ENCODE assay signal across 13 mouse cellular contexts in the genomic region with DNA sequence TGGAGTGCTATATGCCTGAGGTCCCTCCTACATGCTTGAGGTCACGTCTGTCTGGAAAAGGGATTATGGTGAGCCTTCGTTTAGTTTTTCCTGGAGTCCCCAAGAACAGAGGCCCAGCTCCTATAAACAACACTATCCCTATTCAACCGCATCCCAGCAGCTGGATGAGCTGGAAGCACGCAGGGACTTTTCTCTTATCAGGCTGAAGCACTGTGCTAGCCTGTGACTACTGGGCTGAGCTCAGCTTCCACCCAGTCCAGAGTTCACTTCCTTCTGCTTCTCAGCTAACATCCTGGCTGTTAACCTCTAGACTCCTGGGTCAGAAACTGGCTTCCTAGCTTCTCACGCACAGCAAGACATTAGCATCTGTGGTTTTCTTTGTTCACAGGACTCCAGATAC. TPM values are rescaled to one million over a fixed set of nuclear protein-coding genes. Genes with fewer than 3 reads are reported as not detected.
A peak's percentile ranks its signal among the peaks of the same experiment; 100 is the strongest.
DNase-seq lines count a peak whose midpoint lies in the region; ATAC-seq lines count a peak whose summit lies in the region.
"Had no signal": no experiment of that assay in that cellular context is flagged by ENCODE, and none has a peak within 500 bp of the region (broad histone marks: within the 10 kb centered on the region; RNA-seq: fewer than 3 reads in every experiment).

No protein-coding gene starts in this region.

- H3K27me3 ChIP-seq in hindbrain, embryonic 10.5 days (ENCODE audit: insufficient read depth, poor library complexity, severe bottlenecking), result peaks cover 7% of the 10 kb centered on the region
- peaks cover 10% of the 10 kb centered on the region for H3K27me3 ChIP-seq in hindbrain, embryonic 13.5 days
- no peaks in the 10 kb centered on the region for H3K27me3 ChIP-seq in intestine, embryonic 14.5 days (replicated peaks; ENCODE audit: control insufficient read depth, insufficient read depth, low read length)
- H3K27me3 ChIP-seq in limb, embryonic 10.5 days (ENCODE audit: low read depth, poor library complexity, severe bottlenecking), result peaks cover 7% of the 10 kb centered on the region
- H3K27me3 ChIP-seq in stomach, embryonic 16.5 days (ENCODE audit: control insufficient read depth, insufficient read depth, low read length), result no peaks in the 10 kb centered on the region

- H3K9ac ChIP-seq in hindbrain, embryonic 13.5 days, result no peak overlapping the region
- no peak overlapping the region for H3K9ac ChIP-seq in intestine, embryonic 14.5 days (ENCODE audit: low read length)
- no peak overlapping the region; the same call in 1 of the 2 replicates for H3K9ac ChIP-seq in stomach, embryonic 16.5 days (ENCODE audit: low read length)

- H3K4me1 ChIP-seq in hindbrain, embryonic 10.5 days (replicated peaks), result peaks cover 40% of the 10 kb centered on the region
- no peaks in the 10 kb centered on the region for H3K4me1 ChIP-seq in hindbrain, embryonic 13.5 days (replicated peaks)
- peaks cover 18% of the 10 kb centered on the region for H3K4me1 ChIP-seq in intestine, embryonic 14.5 days (replicated peaks; ENCODE audit: control insufficient read depth, insufficient read depth, low read length)
- peaks cover 28% of the 10 kb centered on the region for H3K4me1 ChIP-seq in limb, embryonic 10.5 days
- H3K4me1 ChIP-seq in stomach, embryonic 16.5 days (ENCODE audit: control insufficient read depth, insufficient read depth, low read length), result peaks cover 19% of the 10 kb centered on the region

- H3K4me3 ChIP-seq in hindbrain, embryonic 10.5 days, result no peak overlapping the region
- H3K4me3 ChIP-seq in hindbrain, embryonic 13.5 days, result no peak overlapping the region
- H3K4me3 ChIP-seq in intestine, embryonic 14.5 days (ENCODE audit: low read depth, low read length), result no peak overlapping the region
- H3K4me3 ChIP-seq in limb, embryonic 10.5 days, result no peak overlapping the region
- no peak overlapping the region for H3K4me3 ChIP-seq in stomach, embryonic 16.5 days (replicated peaks; ENCODE audit: low read length)

- H3K4me2 ChIP-seq in hindbrain, embryonic 13.5 days, result no peak overlapping the region
- no peak overlapping the region for H3K4me2 ChIP-seq in intestine, embryonic 14.5 days (ENCODE audit: low read length)
- no peak overlapping the region for H3K4me2 ChIP-seq in stomach, embryonic 16.5 days (ENCODE audit: low read depth, low read length)

- DNase-seq in hindbrain, embryonic 10.5 days (ENCODE audit: low spot score), result no peak
- peak; percentile 66 for DNase-seq in intestine, embryonic 14.5 days (ENCODE audit: low spot score)
- DNase-seq in limb, embryonic 10.5 days (ENCODE audit: low spot score), result no peak
- no peak for DNase-seq in left cerebral cortex, adult 9 months (ENCODE audit: low spot score in 2 of 2)
- no peak for DNase-seq in gastrocnemius, postnatal 25 days
- DNase-seq: cerebellum, postnatal 14 days; gastrocnemius, postnatal 14 days; layer of hippocampus, postnatal 36 days; lung, postnatal 10 days; spleen, adult 18-20 months had no signal

- H3K27ac ChIP-seq in hindbrain, embryonic 10.5 days, result peak overlapping the region; percentile 40; the same call in 1 of the 2 replicates
- no peak overlapping the region for H3K27ac ChIP-seq in hindbrain, embryonic 13.5 days
- H3K27ac ChIP-seq in intestine, embryonic 14.5 days (ENCODE audit: low read depth), result peak overlapping the region; percentile 24
- 0 out of 2 replicates have a peak overlapping the region, but pooled peaks have one; percentile 6 for H3K27ac ChIP-seq in limb, embryonic 10.5 days
- H3K27ac ChIP-seq in stomach, embryonic 16.5 days (ENCODE audit: low read length), result peak overlapping the region; percentile 58

- H3K9me3 ChIP-seq in hindbrain, embryonic 10.5 days, result no peaks in the 10 kb centered on the region
- H3K9me3 ChIP-seq in hindbrain, embryonic 13.5 days, result no peaks in the 10 kb centered on the region
- H3K9me3 ChIP-seq in intestine, embryonic 14.5 days (ENCODE audit: control insufficient read depth, low read length), result no peaks in the 10 kb centered on the region
- H3K9me3 ChIP-seq in limb, embryonic 10.5 days (replicated peaks), result no peaks in the 10 kb centered on the region
- H3K9me3 ChIP-seq in stomach, embryonic 16.5 days (replicated peaks; ENCODE audit: control insufficient read depth, low read length), result no peaks in the 10 kb centered on the region

- 65% methylated on average over 5 of the region's 5 CpGs for WGBS in hindbrain, embryonic 10.5 days
- WGBS in hindbrain, embryonic 13.5 days, result 68% methylated on average over 5 of the region's 5 CpGs
- 25% methylated on average over 5 of the region's 5 CpGs for WGBS in intestine, embryonic 14.5 days
- WGBS in limb, embryonic 10.5 days, result 53% methylated on average over 5 of the region's 5 CpGs
- 36% methylated on average over 5 of the region's 5 CpGs for WGBS in stomach, embryonic 16.5 days

- no peaks in the 10 kb centered on the region for H3K36me3 ChIP-seq in hindbrain, embryonic 10.5 days
- H3K36me3 ChIP-seq in hindbrain, embryonic 13.5 days, result 0 out of 2 replicates have a peak, but pooled peaks cover 3% of the 10 kb centered on the region
- H3K36me3 ChIP-seq in intestine, embryonic 14.5 days (ENCODE audit: control insufficient read depth, insufficient read depth, low read length), result 0 out of 2 replicates have a peak, but pooled peaks cover 4% of the 10 kb centered on the region
- H3K36me3 ChIP-seq in limb, embryonic 10.5 days, result 0 out of 2 replicates have a peak, but pooled peaks cover 5% of the 10 kb centered on the region
- H3K36me3 ChIP-seq in stomach, embryonic 16.5 days (ENCODE audit: control insufficient read depth, insufficient read depth, low read length), result no peaks in the 10 kb centered on the region

- no peak for ATAC-seq in hindbrain, embryonic 13.5 days (ENCODE audit: low FRiP score)
- ATAC-seq in intestine, embryonic 14.5 days (replicated peaks; ENCODE audit: low FRiP score, low TSS enrichment, low read depth), result peak; percentile 30; the same call in 1 of the 2 replicates
- ATAC-seq in stomach, embryonic 16.5 days (ENCODE audit: insufficient read depth, low FRiP score), result no peak
- ATAC-seq: hindbrain, embryonic 16.5 days had no signal

RNA-seq across cellular contexts. Expression of gene 2200002D01Rik, which starts 5.6 kb away (rescaled TPM):
- 6.9 and 7.4 TPM in 2 replicates for polyA plus RNA-seq in hindbrain, embryonic 10.5 days (2016; fragmentation: Nextera tagmentation; extraction: Ambion mirVana)
- polyA plus RNA-seq in hindbrain, embryonic 13.5 days (2015; fragmentation: Nextera tagmentation; extraction: Ambion mirVana), result 1.7 and 2.1 TPM in 2 replicates
- 76.9 and 111 TPM in 2 replicates for polyA plus RNA-seq in intestine, embryonic 14.5 days (2014; fragmentation: Nextera tagmentation; extraction: Ambion mirVana)
- 2.6 and 3.4 TPM in 2 replicates for polyA plus RNA-seq in limb, embryonic 10.5 days (2016; fragmentation: Nextera tagmentation; extraction: Ambion mirVana)
- 77.3 and 80.2 TPM in 2 replicates for polyA plus RNA-seq in stomach, embryonic 16.5 days (2015; fragmentation: Nextera tagmentation; extraction: Ambion mirVana)
- 1 to 10 TPM in 1 of 2 experiments, under 1 TPM in 1; 0.31 to 1.4 TPM for total RNA-seq in gastrocnemius, postnatal 25 days (2021)
- total RNA-seq: layer of hippocampus, postnatal 36 days had no signal

RNA-seq across cellular contexts. Expression of gene Yif1b, which starts 15.7 kb away (rescaled TPM):
- 110 and 115 TPM in 2 replicates for polyA plus RNA-seq in hindbrain, embryonic 10.5 days (2016; fragmentation: Nextera tagmentation; extraction: Ambion mirVana)
- 79.0 and 79.8 TPM in 2 replicates for polyA plus RNA-seq in hindbrain, embryonic 13.5 days (2015; fragmentation: Nextera tagmentation; extraction: Ambion mirVana)
- polyA plus RNA-seq in intestine, embryonic 14.5 days (2014; fragmentation: Nextera tagmentation; extraction: Ambion mirVana), result 94.3 and 97.3 TPM in 2 replicates
- 99.8 and 103 TPM in 2 replicates for polyA plus RNA-seq in limb, embryonic 10.5 days (2016; fragmentation: Nextera tagmentation; extraction: Ambion mirVana)
- 89.4 and 92.2 TPM in 2 replicates for polyA plus RNA-seq in stomach, embryonic 16.5 days (2015; fragmentation: Nextera tagmentation; extraction: Ambion mirVana)
- total RNA-seq in gastrocnemius, postnatal 25 days (2021), result 10 to 100 TPM; 44.8 to 47.6 TPM

RNA-seq across cellular contexts. Expression of gene Kcnk6, which starts 21.5 kb away (rescaled TPM):
- 0.76 and 0.97 TPM in 2 replicates for polyA plus RNA-seq in hindbrain, embryonic 10.5 days (2016; fragmentation: Nextera tagmentation; extraction: Ambion mirVana)
- 0.43 and 0.57 TPM in 2 replicates for polyA plus RNA-seq in hindbrain, embryonic 13.5 days (2015; fragmentation: Nextera tagmentation; extraction: Ambion mirVana)
- 0.65 and 0.86 TPM in 2 replicates for polyA plus RNA-seq in intestine, embryonic 14.5 days (2014; fragmentation: Nextera tagmentation; extraction: Ambion mirVana)
- polyA plus RNA-seq in limb, embryonic 10.5 days (2016; fragmentation: Nextera tagmentation; extraction: Ambion mirVana), result 0.70 and 1.2 TPM in 2 replicates
- polyA plus RNA-seq in stomach, embryonic 16.5 days (2015; fragmentation: Nextera tagmentation; extraction: Ambion mirVana), result 2.2 and 3.1 TPM in 2 replicates
- 1 to 10 TPM; 1.2 to 1.5 TPM for total RNA-seq in gastrocnemius, postnatal 25 days (2021)

RNA-seq across cellular contexts. Expression of gene Spint2, which starts 27.9 kb away (rescaled TPM):
- polyA plus RNA-seq in hindbrain, embryonic 10.5 days (2016; fragmentation: Nextera tagmentation; extraction: Ambion mirVana), result 43.7 and 65.7 TPM in 2 replicates
- 42.4 and 44.0 TPM in 2 replicates for polyA plus RNA-seq in hindbrain, embryonic 13.5 days (2015; fragmentation: Nextera tagmentation; extraction: Ambion mirVana)
- 470 and 522 TPM in 2 replicates for polyA plus RNA-seq in intestine, embryonic 14.5 days (2014; fragmentation: Nextera tagmentation; extraction: Ambion mirVana)
- 58.8 and 71.8 TPM in 2 replicates for polyA plus RNA-seq in limb, embryonic 10.5 days (2016; fragmentation: Nextera tagmentation; extraction: Ambion mirVana)
- 399 and 413 TPM in 2 replicates for polyA plus RNA-seq in stomach, embryonic 16.5 days (2015; fragmentation: Nextera tagmentation; extraction: Ambion mirVana)
- 1 to 10 TPM; 3.4 to 5.2 TPM for total RNA-seq in gastrocnemius, postnatal 25 days (2021)

RNA-seq across cellular contexts. Expression of gene Ppp1r14a, which starts 35.3 kb away (rescaled TPM):
- polyA plus RNA-seq in hindbrain, embryonic 10.5 days (2016; fragmentation: Nextera tagmentation; extraction: Ambion mirVana), result 35.5 and 55.7 TPM in 2 replicates
- 8.6 and 13.1 TPM in 2 replicates for polyA plus RNA-seq in hindbrain, embryonic 13.5 days (2015; fragmentation: Nextera tagmentation; extraction: Ambion mirVana)
- polyA plus RNA-seq in intestine, embryonic 14.5 days (2014; fragmentation: Nextera tagmentation; extraction: Ambion mirVana), result 59.7 and 66.5 TPM in 2 replicates
- polyA plus RNA-seq in limb, embryonic 10.5 days (2016; fragmentation: Nextera tagmentation; extraction: Ambion mirVana), result 5.4 and 6.1 TPM in 2 replicates
- 46.8 and 48.8 TPM in 2 replicates for polyA plus RNA-seq in stomach, embryonic 16.5 days (2015; fragmentation: Nextera tagmentation; extraction: Ambion mirVana)
- total RNA-seq in gastrocnemius, postnatal 25 days (2021), result 1 to 10 TPM; 5.2 to 6.5 TPM
